Mouse (Mus musculus) ovary, postnatal 14 days (tissue): ENCODE results near the gene Slc15a5.
A peak's percentile ranks its signal among the peaks of the same experiment; 100 is the strongest.

Experiments used
- DNase-seq: peaks from one replicate; pipeline ENCODE4 v3.0.0; 2022; ENCODE audit warnings: low spot score

The Slc15a5 gene

GRCm38 (mm10) chr6:137960023-137960778 lies 119.5 kb downstream of the Slc15a5 start:
- no peak for DNase-seq

GRCm38 (mm10) chr6:137957630-137958029 lies 122.1 kb downstream of the Slc15a5 start:
- DNase-seq, result no peak

- no peak for DNase-seq
These were observed 122.8 kb downstream of the Slc15a5 start for GRCm38 (mm10) chr6:137956783-137957429.

GRCm38 (mm10) chr6:137946520-137946919 lies 133.2 kb downstream of the Slc15a5 start:
- no peak for DNase-seq

- no peak for DNase-seq
These were observed 139.1 kb downstream of the Slc15a5 start for GRCm38 (mm10) chr6:137940374-137941218.

- no peak for DNase-seq
These were observed 142.2 kb downstream of the Slc15a5 start for GRCm38 (mm10) chr6:137937541-137937940.

GRCm38 (mm10) chr6:137936268-137936667 lies 143.4 kb downstream of the Slc15a5 start:
- no peak for DNase-seq

GRCm38 (mm10) chr6:137935857-137936256 lies 143.9 kb downstream of the Slc15a5 start:
- DNase-seq, result no peak

- peak; percentile 26 for DNase-seq
These were observed 144.4 kb downstream of the Slc15a5 start for GRCm38 (mm10) chr6:137935341-137935740.

GRCm38 (mm10) chr6:137934545-137935298 lies 145.0 kb downstream of the Slc15a5 start:
- DNase-seq, result no peak
